Mouse (Mus musculus) left cerebral cortex, postnatal 10 days (tissue): ENCODE data around the gene Bicdl1. TPM values are rescaled to one million over a fixed set of nuclear protein-coding genes. Genes with fewer than 3 reads are reported as not detected.
"Not testable (repeated sequence)": the region's sequence is repeated elsewhere in the genome, so short reads cannot be mapped to it uniquely, and the experiment has no call there.

Experiments
- DNase-seq, 2 experiments: peaks; one replicate each; pipeline ENCODE4 v3.0.0; 2021 to 2022; ENCODE audit warnings: low spot score in 2 of 2, mixed read lengths in 1 of 2; ENCODE audit errors: extremely low spot score in 1 of 2
- intact Hi-C: fragments of 180-260 bp; cut with DNase I; formaldehyde crosslinking; loops from one replicate; pipeline ENCODE4 v1.15.1; 2025
- total RNA-seq, 2 experiments: library from RNA; stranded (reverse); gene quantifications; 2 replicates each; pipeline ENCODE4 v1.2.3; 2021

Gene Bicdl1
- 100 to 1,000 TPM; 120 to 129 TPM for total RNA-seq

- intact Hi-C loops = loop anchor here (5.0 kb wide), 1 partner anchor 79 kb away; no protein-coding TSS in a partner anchor
Measured at GRCm38 (mm10) chr5:115731001-115731731, at the start of gene Bicdl1. Gene Bicdl1 (minus strand): TSS chr5:115731621.

DNA sequence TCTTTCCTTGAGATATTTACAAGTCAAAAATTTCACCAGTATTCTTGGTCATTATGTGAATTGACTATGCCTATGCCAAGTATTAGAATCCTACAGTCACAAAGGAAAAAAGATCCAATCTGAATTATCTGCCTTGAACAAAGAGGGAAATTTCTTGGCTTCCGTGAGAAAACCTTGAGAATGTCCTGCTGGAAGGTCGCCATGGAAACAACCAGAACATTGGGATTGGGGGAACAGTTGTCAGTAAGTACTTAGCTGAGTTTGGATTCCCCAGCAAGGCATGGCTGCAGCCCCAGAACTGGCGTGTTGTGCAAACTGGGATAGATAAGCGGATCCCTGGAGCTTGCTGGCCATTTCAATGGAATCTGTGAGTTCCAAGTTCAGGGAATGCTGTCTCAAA, 45.5 kb upstream of the Bicdl1 start:
- no peak for DNase-seq
- intact Hi-C loops = no loop called here

More at GRCm38 (mm10) chr5:115731001-115731731, at the start of gene Bicdl1:
- peak; percentile 45 to 90 for DNase-seq

DNA sequence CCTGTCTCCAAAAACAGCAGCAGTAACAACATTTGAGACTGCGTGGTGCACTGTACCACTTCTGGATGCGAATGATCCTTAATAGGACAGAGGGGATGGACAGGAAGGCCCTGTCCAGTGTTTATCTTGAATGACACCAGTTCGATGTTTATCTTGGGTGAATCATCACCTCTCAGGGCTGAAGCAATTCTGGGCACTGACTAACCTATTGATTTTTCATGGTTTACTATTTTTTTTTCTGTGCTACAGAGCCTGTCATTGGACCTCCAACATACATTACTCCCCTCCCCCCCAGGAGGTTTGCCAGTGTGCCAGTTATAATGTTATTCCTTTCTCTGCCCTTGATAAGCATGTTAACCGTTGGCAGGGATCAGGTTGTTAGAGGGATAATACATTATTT, 43.9 kb upstream of the Bicdl1 start:
- no peak for DNase-seq
- intact Hi-C loops = no loop called here

DNA sequence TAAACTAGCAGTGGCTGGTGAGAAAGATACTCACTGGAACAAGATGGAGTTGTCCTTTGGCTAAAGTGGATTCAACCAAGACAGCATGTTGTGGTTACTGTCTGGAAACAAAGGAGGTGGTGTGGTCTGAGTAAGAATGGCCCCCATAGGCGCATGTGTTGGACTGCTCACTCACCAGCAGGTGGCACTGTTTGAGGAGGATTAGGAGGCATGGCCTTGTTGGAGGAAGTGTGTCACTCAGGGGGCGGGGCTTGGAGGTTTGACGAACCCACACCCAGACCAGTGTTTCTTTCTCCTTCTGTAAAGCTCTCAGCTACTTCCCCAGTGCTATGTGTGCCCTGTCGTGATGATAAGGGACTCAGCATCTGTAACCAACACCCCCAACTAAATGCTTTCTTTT, 38.6 kb upstream of the Bicdl1 start:
- DNase-seq = peak in 1 of 2 experiments; percentile 29
- intact Hi-C loops = no loop called here

- intact Hi-C loops = no loop called here
- DNase-seq = no peak
Measured at GRCm38 (mm10) chr5:115769116-115769515, 37.7 kb upstream of the Bicdl1 start.

DNA sequence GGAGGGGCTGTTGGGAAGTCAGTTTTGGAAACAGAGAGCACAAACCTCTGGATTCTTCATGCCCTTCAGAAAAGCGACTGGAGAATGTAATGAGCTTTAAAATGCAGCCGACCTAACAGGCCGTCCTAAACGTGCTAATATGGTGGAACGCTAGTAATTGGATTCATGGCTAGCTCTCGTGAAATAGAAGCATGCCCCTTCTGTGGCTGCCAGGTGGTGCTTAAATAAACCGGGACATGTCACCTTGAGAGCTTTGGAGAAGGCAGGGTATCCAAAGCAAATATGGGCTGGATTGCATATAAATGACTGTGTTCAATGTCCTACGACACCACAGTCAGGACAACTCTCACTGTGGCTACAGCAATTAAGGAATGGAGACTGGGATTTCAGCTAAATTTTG, 35.4 kb upstream of the Bicdl1 start:
- no peak for DNase-seq
- intact Hi-C loops = no loop called here

GRCm38 (mm10) chr5:115763981-115764380, 32.6 kb upstream of the Bicdl1 start:
- intact Hi-C loops = no loop called here

GRCm38 (mm10) chr5:115760903-115761302, 29.5 kb upstream of the Bicdl1 start:
- intact Hi-C loops = no loop called here
- no peak for DNase-seq

More at GRCm38 (mm10) chr5:115763981-115764380, 32.6 kb upstream of the Bicdl1 start:
- no peak for DNase-seq

DNA sequence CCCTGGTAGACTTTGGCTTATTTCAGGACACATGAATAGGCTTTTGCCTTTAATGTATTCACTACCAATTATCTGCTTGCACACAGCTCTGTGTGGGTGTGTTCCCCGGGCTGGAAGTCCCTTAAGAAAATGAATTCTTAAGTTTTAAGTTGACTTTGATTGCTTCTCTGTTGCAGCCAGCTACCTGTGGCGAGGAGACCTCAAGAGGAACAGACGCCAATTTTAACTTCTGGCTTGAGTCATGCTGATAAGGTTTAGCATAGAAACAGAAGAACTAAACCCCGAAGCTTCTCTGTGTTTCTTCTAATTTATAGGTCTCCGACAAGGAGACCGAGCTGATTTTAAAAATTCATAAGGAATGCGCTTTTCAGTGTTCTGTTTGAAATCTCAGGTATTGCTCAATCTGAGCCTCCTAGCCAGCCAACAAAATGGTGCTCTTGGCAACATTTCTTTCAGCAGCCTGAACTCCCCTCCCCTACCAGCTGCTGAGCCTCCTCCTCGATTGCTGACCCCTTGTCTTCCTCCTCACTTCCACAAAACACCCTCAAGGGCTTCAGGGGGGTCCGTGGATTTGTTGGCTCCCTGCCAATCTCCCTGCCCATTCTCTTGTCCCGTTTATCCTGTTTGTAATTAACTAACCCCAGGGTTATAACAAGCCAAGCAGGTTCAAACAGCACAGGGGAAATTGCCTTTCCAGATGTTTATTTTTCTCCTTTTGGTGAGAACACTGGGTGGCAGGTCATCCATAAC, 27.2 kb upstream of the Bicdl1 start:
- DNase-seq = no peak
- intact Hi-C loops = no loop called here

GRCm38 (mm10) chr5:115757516-115757915, 26.1 kb upstream of the Bicdl1 start:
- intact Hi-C loops = no loop called here
- no peak for DNase-seq

- DNase-seq = no peak
- intact Hi-C loops = no loop called here
Measured at GRCm38 (mm10) chr5:115755501-115755900, 24.1 kb upstream of the Bicdl1 start.

DNA sequence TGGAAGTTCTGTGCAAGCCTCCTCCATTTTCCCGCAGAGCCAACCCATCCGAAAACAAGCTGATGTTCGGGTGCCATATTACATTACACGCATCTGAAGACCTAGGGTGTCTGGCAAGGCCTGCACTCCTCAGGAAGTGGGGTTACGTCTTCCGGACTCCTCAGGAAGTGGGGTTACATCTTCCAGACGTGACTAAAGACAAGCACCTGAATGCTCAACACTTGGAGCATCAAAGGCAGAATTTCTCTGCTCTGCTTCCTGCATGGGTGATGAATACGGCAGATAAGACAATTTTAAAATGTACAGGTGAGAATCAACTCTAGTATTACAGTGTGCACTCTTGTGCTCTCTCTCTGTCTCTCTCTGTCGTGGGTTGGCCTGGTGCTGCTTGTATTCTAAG, 23.4 kb upstream of the Bicdl1 start:
- DNase-seq = no peak
- intact Hi-C loops = no loop called here

GRCm38 (mm10) chr5:115752883-115753282, 21.5 kb upstream of the Bicdl1 start:
- DNase-seq = no peak
- intact Hi-C loops = no loop called here

- intact Hi-C loops, DNase-seq: not testable (repeated sequence)
Measured at GRCm38 (mm10) chr5:115751916-115752315, 20.5 kb upstream of the Bicdl1 start.

GRCm38 (mm10) chr5:115748316-115748715, 16.9 kb upstream of the Bicdl1 start:
- DNase-seq = no peak
- intact Hi-C loops = no loop called here

DNA sequence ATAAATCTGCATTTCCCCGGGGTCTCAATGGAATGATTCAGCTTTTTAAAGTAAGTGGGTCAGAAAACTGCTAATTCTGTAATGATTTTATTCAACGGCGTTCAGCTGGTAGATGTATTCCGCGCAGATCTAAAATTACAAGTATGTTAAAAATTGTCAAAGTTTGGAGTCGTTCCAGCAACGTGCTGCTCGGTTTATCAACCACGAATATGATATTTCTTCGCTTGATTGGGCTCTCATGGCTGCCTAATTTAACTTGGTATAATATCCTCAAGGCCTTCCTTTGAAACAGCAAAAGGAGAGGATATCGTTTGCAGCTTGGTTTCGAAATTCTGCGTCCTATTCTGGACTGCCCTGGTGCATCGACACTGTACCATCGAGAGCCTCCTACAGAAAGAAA, 13.9 kb upstream of the Bicdl1 start:
- intact Hi-C loops = no loop called here
- DNase-seq = no peak

GRCm38 (mm10) chr5:115738032-115738431, 6.6 kb upstream of the Bicdl1 start:
- intact Hi-C loops = no loop called here
- no peak for DNase-seq

DNA sequence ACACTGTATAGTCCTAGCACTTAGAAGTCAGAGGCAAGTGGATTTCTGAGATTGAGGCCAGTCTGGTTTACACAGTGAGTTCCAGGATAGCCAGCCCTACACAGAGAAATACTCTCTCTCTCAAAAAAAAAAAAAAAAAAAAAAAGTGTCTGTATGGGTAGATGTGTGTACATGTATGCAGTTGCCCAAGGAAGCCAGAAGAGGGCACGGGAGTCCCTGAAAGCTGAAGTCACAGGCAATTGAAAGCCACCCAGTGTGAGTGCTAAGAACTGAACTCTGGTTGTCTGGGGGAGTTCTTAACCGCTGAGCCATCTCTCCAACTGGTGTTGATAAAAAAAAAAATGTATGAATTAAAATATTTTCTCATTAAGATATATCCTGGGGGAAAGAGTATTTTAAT, 3.1 kb upstream of the Bicdl1 start:
- no peak for DNase-seq
- intact Hi-C loops = loop anchor here (5.0 kb wide), 1 partner anchor 82 kb away; no protein-coding TSS in a partner anchor

DNA sequence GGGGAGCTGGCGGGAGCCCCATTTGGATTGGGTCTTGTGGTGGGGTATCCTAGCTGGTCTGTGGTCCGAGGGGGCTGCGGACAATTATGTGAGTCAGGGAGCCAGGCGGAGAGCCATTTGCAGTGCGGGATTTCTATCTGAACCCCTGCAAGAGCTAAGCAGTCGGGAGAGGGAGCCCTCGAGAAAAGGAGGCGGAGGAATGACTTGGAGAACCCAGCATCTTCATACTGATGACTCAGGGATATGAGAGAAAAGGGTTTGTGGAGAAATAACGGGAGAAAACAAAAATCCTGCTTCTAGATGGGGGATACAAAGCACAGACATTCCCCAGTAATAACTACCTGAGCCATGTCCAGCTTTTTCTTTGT, 1.4 kb upstream of the Bicdl1 start:
- peak; percentile 79 to 81 for DNase-seq
- intact Hi-C loops = loop anchor here (5.0 kb wide), 1 partner anchor 81 kb away; no protein-coding TSS in a partner anchor
